Mouse (Mus musculus): Measurements from ENCODE around the gene Fuca2. TPM values are rescaled to one million over a fixed set of nuclear protein-coding genes. Genes with fewer than 3 reads are reported as not detected.
"Not testable (repeated sequence)": the region's sequence is repeated elsewhere in the genome, so short reads cannot be mapped to it uniquely, and the experiment has no call there.

The Fuca2 gene
- polyA plus RNA-seq (2014; fragmentation: Nextera tagmentation; extraction: Ambion mirVana): 68.4 and 78.4 TPM in 2 replicates

DNA sequence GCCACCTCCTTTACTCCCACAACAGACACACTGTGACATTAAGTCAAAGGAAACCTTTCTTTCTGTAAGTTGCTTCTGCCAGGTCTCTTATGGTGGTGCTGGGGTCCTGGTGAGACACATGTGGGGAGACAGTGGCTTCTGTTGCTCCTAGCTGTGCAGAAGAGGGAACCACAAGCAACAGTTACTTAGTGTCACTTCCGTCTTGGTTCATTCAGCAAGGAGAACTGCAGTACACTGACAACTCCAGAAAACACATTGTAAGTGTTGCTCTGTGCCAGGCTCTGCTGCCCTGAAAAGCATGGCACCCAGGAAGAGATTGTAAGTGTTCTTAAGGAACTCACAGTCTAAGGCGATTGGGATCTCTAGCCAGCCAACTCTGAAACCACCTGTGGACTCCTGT, at the start of gene Fuca2:
Fuca2 (plus strand) TSS at position 210 of the 400 bp plus-strand sequence.
- Histone ChIP-seq H3K27me3 (ENCODE audit: control insufficient read depth, insufficient read depth, low read length) (no peaks in the 10 kb centered on the region), H3K4me2 (replicated peaks; ENCODE audit: low read depth, low read length) (no peak within 1 kb of the TSS), H3K4me1 (ENCODE audit: control insufficient read depth, insufficient read depth, low read length) (no peaks in the 10 kb centered on the region; the same call in 1 of the 2 replicates), H3K36me3 (ENCODE audit: control insufficient read depth, insufficient read depth, low read length) (no peaks in the 10 kb centered on the region), H3K9me3 (ENCODE audit: control insufficient read depth, low read length) (no peaks in the 10 kb centered on the region), H3K27ac (ENCODE audit: low read depth, low read length) (0 out of 2 replicates have a peak within 1 kb of the TSS, but pooled peaks have one; percentile 20), H3K4me3 (ENCODE audit: low read length) (no peak within 1 kb of the TSS), H3K9ac (ENCODE audit: low read depth, low read length) (no peak within 1 kb of the TSS; the same call in 1 of the 2 replicates)
- ATAC-seq (ENCODE audit: low FRiP score, low TSS enrichment): no peak
- WGBS: 95% methylated on average over 2 of the region's 2 CpGs

DNA sequence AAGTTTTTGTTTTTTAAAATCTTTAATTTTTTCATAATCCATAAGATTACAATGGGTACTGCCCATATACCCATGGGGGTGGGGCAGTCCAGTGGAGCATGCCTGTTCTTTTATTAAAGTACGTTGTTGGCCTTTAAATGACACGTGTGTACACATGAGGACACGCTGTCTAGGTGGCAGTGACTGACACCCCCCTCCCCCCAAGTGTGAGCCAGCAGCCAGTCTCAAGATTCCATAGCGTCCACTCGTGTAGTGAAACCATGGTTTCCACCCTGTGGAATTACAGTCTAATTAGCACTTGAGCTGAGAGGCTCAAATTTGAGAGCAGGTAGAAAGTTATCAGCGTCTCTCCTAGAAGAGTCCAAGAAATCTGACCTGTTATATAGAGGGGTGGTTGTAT, 47.7 kb upstream of the Fuca2 start:
- H3K4me1 ChIP-seq (ENCODE audit: control insufficient read depth, insufficient read depth, low read length): peaks cover 7% of the 10 kb centered on the region; the same call in 1 of the 2 replicates
- H3K27me3 ChIP-seq (ENCODE audit: control insufficient read depth, insufficient read depth, low read length): no peaks in the 10 kb centered on the region
- no peaks in the 10 kb centered on the region for H3K36me3 ChIP-seq (ENCODE audit: control insufficient read depth, insufficient read depth, low read length)
- 81% methylated on average over 6 of the region's 6 CpGs for WGBS
- ATAC-seq (ENCODE audit: low FRiP score, low TSS enrichment): no peak
- no peak overlapping the region for H3K4me3 ChIP-seq (ENCODE audit: low read length)
- H3K9me3 ChIP-seq (ENCODE audit: control insufficient read depth, low read length): no peaks in the 10 kb centered on the region
- no peak overlapping the region for H3K4me2 ChIP-seq (replicated peaks; ENCODE audit: low read depth, low read length)
- H3K27ac ChIP-seq (ENCODE audit: low read depth, low read length): no peak overlapping the region
- no peak overlapping the region for H3K9ac ChIP-seq (ENCODE audit: low read depth, low read length)

DNA sequence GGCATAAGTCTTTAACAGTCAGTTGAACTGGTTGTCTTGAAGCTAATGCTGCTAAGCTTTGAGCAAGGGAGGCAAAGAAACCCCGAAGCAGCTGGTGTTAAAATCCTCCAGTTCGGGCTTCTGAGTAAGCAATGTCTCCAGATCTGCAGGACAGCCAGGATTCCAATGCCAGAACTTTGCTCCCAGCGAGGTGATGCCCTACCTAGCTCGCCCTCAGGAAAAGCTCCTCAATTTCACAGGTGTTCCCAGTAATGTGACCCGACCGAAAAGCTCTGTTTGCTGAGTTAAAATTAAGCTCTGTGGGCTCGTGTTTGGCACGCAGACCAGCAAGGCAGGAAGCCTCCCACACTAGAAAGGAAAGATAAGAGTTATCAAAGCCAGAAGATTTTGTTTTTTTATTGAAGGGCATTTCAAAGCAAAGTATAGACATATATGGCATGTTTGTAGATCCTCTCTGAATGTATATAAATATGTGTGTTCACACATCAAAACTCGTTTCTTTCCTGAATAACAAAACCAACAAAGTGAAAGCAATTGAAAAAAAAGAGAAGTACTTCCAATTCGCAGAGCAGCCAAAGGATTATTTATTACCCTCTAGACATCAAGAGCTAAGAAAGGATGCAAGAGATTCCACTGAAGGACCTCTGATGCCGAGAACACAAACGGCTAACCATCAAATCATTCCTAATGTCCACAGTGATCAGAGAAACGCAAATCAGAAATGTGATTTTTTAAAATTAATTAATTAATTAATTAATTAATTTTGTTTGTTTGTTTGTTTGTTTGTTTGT, 45.9 kb upstream of the Fuca2 start:
- Histone ChIP-seq H3K9me3 (ENCODE audit: control insufficient read depth, low read length) (no peaks in the 10 kb centered on the region), H3K4me2 (replicated peaks; ENCODE audit: low read depth, low read length) (no peak overlapping the region), H3K36me3 (ENCODE audit: control insufficient read depth, insufficient read depth, low read length) (no peaks in the 10 kb centered on the region), H3K27me3 (ENCODE audit: control insufficient read depth, insufficient read depth, low read length) (no peaks in the 10 kb centered on the region), H3K4me1 (ENCODE audit: control insufficient read depth, insufficient read depth, low read length) (peaks cover 5% of the 10 kb centered on the region; the same call in 1 of the 2 replicates), H3K9ac (ENCODE audit: low read depth, low read length) (no peak overlapping the region), H3K4me3 (ENCODE audit: low read length) (no peak overlapping the region), H3K27ac (ENCODE audit: low read depth, low read length) (0 out of 2 replicates have a peak overlapping the region, but pooled peaks have one; percentile 38)
- WGBS: 53% methylated on average over 13 of the region's 13 CpGs
- no peak for ATAC-seq (ENCODE audit: low FRiP score, low TSS enrichment)

DNA sequence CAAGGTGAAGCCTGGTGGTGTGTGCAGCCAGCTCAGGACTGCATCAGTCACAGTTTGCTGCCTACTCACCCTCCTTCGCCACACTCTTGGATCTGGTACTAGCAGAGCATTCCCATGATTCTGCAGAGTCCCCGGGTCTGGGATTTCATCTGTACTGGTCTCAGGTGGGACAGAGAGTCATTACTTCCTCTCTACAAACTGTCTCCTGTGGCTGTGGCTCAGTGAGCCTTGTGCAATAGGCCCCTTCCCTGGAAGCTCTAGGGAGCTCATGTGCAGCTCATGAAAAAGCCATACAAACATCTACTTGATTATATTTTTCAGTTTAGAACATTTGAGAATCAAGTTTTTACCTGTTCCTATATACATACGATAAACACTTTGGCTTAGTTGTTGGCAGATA, 35.0 kb upstream of the Fuca2 start:
- not testable (repeated sequence) for H3K27me3 ChIP-seq (ENCODE audit: control insufficient read depth, insufficient read depth, low read length); H3K9me3 ChIP-seq (ENCODE audit: control insufficient read depth, low read length); ATAC-seq (ENCODE audit: low FRiP score, low TSS enrichment); H3K4me2 ChIP-seq (replicated peaks; ENCODE audit: low read depth, low read length); H3K27ac ChIP-seq (ENCODE audit: low read depth, low read length); H3K4me3 ChIP-seq (ENCODE audit: low read length); H3K9ac ChIP-seq (ENCODE audit: low read depth, low read length); H3K4me1 ChIP-seq (ENCODE audit: control insufficient read depth, insufficient read depth, low read length); H3K36me3 ChIP-seq (ENCODE audit: control insufficient read depth, insufficient read depth, low read length)
- WGBS: 94% methylated on average over 3 of the region's 3 CpGs

- H3K9ac ChIP-seq (ENCODE audit: low read depth, low read length): no peak overlapping the region
- ATAC-seq (ENCODE audit: low FRiP score, low TSS enrichment): no peak
- no peak overlapping the region for H3K27ac ChIP-seq (ENCODE audit: low read depth, low read length)
- no peaks in the 10 kb centered on the region for H3K9me3 ChIP-seq (ENCODE audit: control insufficient read depth, low read length)
- H3K4me3 ChIP-seq (ENCODE audit: low read length): no peak overlapping the region
- no peaks in the 10 kb centered on the region for H3K36me3 ChIP-seq (ENCODE audit: control insufficient read depth, insufficient read depth, low read length)
- WGBS: 58% methylated on average over 5 of the region's 5 CpGs
- H3K27me3 ChIP-seq (ENCODE audit: control insufficient read depth, insufficient read depth, low read length): no peaks in the 10 kb centered on the region
- H3K4me1 ChIP-seq (ENCODE audit: control insufficient read depth, insufficient read depth, low read length): peaks cover 4% of the 10 kb centered on the region; the same call in 1 of the 2 replicates
- H3K4me2 ChIP-seq (replicated peaks; ENCODE audit: low read depth, low read length): no peak overlapping the region
Observed at GRCm38 (mm10) chr10:13466925-13467324, 32.4 kb upstream of the Fuca2 start.

DNA sequence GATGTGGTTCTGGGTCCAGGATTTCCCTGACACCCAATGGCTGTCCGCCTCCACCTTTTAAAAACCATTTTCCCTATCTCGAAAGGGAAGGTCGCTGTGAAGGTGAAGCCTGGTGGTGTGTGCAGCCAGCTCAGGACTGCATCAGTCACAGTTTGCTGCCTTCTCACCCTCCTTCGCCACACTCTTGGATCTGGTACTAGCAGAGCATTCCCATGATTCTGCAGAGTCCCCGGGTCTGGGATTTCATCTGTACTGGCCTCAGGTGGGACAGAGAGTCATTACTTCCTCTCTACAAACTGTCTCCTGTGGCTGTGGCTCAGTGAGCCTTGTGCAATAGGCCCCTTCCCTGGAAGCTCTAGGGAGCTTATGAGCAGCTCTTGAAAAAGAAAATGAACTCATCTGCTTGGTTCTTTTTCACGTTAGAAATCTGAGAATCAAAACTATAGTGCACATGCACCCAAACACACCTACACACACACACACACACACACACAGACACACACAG, 31.3 kb upstream of the Fuca2 start:
- WGBS: 74% methylated on average over 6 of the region's 6 CpGs
- not testable (repeated sequence) for H3K9ac ChIP-seq (ENCODE audit: low read depth, low read length); ATAC-seq (ENCODE audit: low FRiP score, low TSS enrichment); H3K4me2 ChIP-seq (replicated peaks; ENCODE audit: low read depth, low read length); H3K27ac ChIP-seq (ENCODE audit: low read depth, low read length); H3K4me3 ChIP-seq (ENCODE audit: low read length); H3K4me1 ChIP-seq (ENCODE audit: control insufficient read depth, insufficient read depth, low read length); H3K36me3 ChIP-seq (ENCODE audit: control insufficient read depth, insufficient read depth, low read length); H3K27me3 ChIP-seq (ENCODE audit: control insufficient read depth, insufficient read depth, low read length); H3K9me3 ChIP-seq (ENCODE audit: control insufficient read depth, low read length)

DNA sequence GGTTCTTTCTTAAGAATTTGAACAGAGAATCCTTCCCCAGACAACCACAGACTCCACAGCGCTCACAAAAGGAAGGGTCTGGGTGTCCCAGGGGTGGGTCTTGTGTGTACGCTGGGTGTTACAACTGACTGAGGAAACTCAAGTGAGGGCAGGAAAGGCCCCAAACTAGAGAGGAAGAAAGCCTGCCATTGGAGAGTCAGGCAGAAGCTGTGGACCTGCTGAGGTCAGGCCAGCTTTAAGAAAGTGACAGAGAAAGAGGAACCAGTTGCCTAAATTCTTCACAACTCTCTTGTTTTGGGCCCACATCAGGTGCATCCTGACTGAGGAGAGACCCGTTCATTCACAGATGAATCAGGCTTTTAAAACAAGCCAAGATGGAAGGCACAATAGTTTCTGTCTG, 29.1 kb upstream of the Fuca2 start:
- Histone ChIP-seq H3K9me3 (ENCODE audit: control insufficient read depth, low read length) (no peaks in the 10 kb centered on the region), H3K27ac (ENCODE audit: low read depth, low read length) (no peak overlapping the region), H3K36me3 (ENCODE audit: control insufficient read depth, insufficient read depth, low read length) (no peaks in the 10 kb centered on the region), H3K9ac (ENCODE audit: low read depth, low read length) (no peak overlapping the region), H3K4me1 (ENCODE audit: control insufficient read depth, insufficient read depth, low read length) (peaks cover 11% of the 10 kb centered on the region; the same call in 1 of the 2 replicates), H3K4me3 (ENCODE audit: low read length) (no peak overlapping the region), H3K27me3 (ENCODE audit: control insufficient read depth, insufficient read depth, low read length) (no peaks in the 10 kb centered on the region; the same call in 1 of the 2 replicates), H3K4me2 (replicated peaks; ENCODE audit: low read depth, low read length) (no peak overlapping the region)
- WGBS: 91% methylated on average over 3 of the region's 3 CpGs
- no peak for ATAC-seq (ENCODE audit: low FRiP score, low TSS enrichment)

DNA sequence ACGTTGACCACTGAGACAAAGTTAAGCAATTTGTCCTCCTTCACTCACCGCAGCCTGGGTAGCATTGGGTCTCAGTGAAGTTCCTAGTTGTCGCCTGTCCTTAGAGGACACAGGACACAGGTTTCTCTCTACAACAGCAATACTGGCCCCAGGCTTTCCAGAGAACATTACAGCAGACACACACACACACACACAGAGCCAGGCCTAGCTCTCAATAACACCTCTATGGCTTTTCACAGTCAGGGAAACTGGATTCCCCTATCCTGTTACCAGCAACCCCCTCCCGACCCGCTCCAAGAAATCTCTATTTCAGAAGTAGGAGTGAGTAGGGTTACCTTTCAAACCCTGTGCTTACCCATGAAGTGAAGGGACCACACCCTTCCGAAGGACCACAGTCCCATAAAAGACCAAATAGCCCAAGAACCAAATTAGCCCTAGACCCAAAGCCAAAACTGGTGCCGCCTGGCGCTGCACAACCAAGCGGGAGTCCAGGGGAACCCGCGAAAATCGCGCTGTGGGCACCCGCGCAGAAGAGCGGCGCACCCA, 26.0 kb upstream of the Fuca2 start:
- 12% methylated on average over 17 of the region's 17 CpGs for WGBS
- Histone ChIP-seq H3K27me3 (ENCODE audit: control insufficient read depth, insufficient read depth, low read length) (no peaks in the 10 kb centered on the region; the same call in 1 of the 2 replicates), H3K9ac (ENCODE audit: low read depth, low read length) (peak overlapping the region; percentile 76), H3K4me2 (replicated peaks; ENCODE audit: low read depth, low read length) (peak overlapping the region; percentile 97), H3K4me1 (ENCODE audit: control insufficient read depth, insufficient read depth, low read length) (0 out of 2 replicates have a peak, but pooled peaks cover 7% of the 10 kb centered on the region), H3K9me3 (ENCODE audit: control insufficient read depth, low read length) (no peaks in the 10 kb centered on the region), H3K4me3 (ENCODE audit: low read length) (peak overlapping the region; percentile 73), H3K36me3 (ENCODE audit: control insufficient read depth, insufficient read depth, low read length) (no peaks in the 10 kb centered on the region), H3K27ac (ENCODE audit: low read depth, low read length) (0 out of 2 replicates have a peak overlapping the region, but pooled peaks have one; percentile 68)
- ATAC-seq (ENCODE audit: low FRiP score, low TSS enrichment): peak; percentile 8; the same call in 1 of the 2 replicates

Measured in kidney, embryonic 14.5 days (tissue).